Mouse (Mus musculus) gastrocnemius, postnatal 36 days (tissue): ENCODE data around the gene Ercc8. TPM values are rescaled to one million over a fixed set of nuclear protein-coding genes. Genes with fewer than 3 reads are reported as not detected.
A peak's percentile ranks its signal among the peaks of the same experiment; 100 is the strongest.

ENCODE experiments used
- DNase-seq, 2 experiments: peaks; one replicate each; pipeline ENCODE4 v3.0.0; 2022
- intact Hi-C: fragments of 180-260 bp; cut with DNase I; formaldehyde crosslinking; loops from one replicate; pipeline ENCODE4 v1.15.1; 2025
- total RNA-seq, 2 experiments: library from RNA; stranded (reverse); gene quantifications; 2 replicates each; pipeline ENCODE4 v1.2.3; 2021

Gene Ercc8
- total RNA-seq, 2 experiments from 2014 or later: 3.8 to 5.1 TPM

GRCm38 (mm10) chr13:108152650-108153372, 5.7 kb upstream of the Ercc8 start:
- intact Hi-C loops: loop anchor here (5.0 kb wide), 2 partner anchors 111 to 1041 kb away; partner anchors contain the start of gene Smim15
- DNase-seq: peak in 1 of 2 experiments; percentile 50

- no peak for DNase-seq
- intact Hi-C loops: loop anchor here (5.0 kb wide), 1 partner anchor 265 kb away; no protein-coding TSS in a partner anchor
Measured at GRCm38 (mm10) chr13:108157156-108157555, 1.4 kb upstream of the Ercc8 start.

GRCm38 (mm10) chr13:108157732-108158464, 633 bp upstream of the Ercc8 start:
- DNase-seq: no peak
- intact Hi-C loops: loop anchor here (5.0 kb wide), 1 partner anchor 266 kb away; no protein-coding TSS in a partner anchor

GRCm38 (mm10) chr13:108159241-108159575, 677 bp downstream of the Ercc8 start:
- intact Hi-C loops: loop anchor here (5.0 kb wide), 1 partner anchor 267 kb away; no protein-coding TSS in a partner anchor
- no peak for DNase-seq

GRCm38 (mm10) chr13:108159963-108160362, 1.4 kb downstream of the Ercc8 start:
- intact Hi-C loops: loop anchor here (5.0 kb wide), 1 partner anchor 268 kb away; no protein-coding TSS in a partner anchor
- no peak for DNase-seq

- no peak for DNase-seq
- intact Hi-C loops: no loop called here
Measured at GRCm38 (mm10) chr13:108163912-108164311, 5.4 kb downstream of the Ercc8 start.

GRCm38 (mm10) chr13:108164621-108165020, 6.1 kb downstream of the Ercc8 start:
- no peak for DNase-seq
- intact Hi-C loops: no loop called here

- intact Hi-C loops: no loop called here
- DNase-seq: no peak
Measured at GRCm38 (mm10) chr13:108170002-108170401, 11.5 kb downstream of the Ercc8 start.

- no peak for DNase-seq
- intact Hi-C loops: no loop called here
Measured at GRCm38 (mm10) chr13:108170511-108170910, 12.0 kb downstream of the Ercc8 start.

GRCm38 (mm10) chr13:108179618-108180017, 21.1 kb downstream of the Ercc8 start:
- DNase-seq: no peak
- intact Hi-C loops: no loop called here

GRCm38 (mm10) chr13:108180821-108181220, 22.3 kb downstream of the Ercc8 start:
- intact Hi-C loops: no loop called here
- DNase-seq: no peak

GRCm38 (mm10) chr13:108184743-108185255, 26.3 kb downstream of the Ercc8 start:
- no peak for DNase-seq
- intact Hi-C loops: no loop called here

- intact Hi-C loops: no loop called here
- no peak for DNase-seq
Measured at GRCm38 (mm10) chr13:108185530-108185929, 27.0 kb downstream of the Ercc8 start.

- DNase-seq: no peak
- intact Hi-C loops: no loop called here
Measured at GRCm38 (mm10) chr13:108187994-108188393, 29.5 kb downstream of the Ercc8 start.

- intact Hi-C loops: loop anchor here (5.0 kb wide), 1 partner anchor 136 kb away; no protein-coding TSS in a partner anchor
- peak in 1 of 2 experiments; percentile 9 for DNase-seq
Measured at GRCm38 (mm10) chr13:108191074-108191720, 32.7 kb downstream of the Ercc8 start.

- intact Hi-C loops: no loop called here
Measured at GRCm38 (mm10) chr13:108195474-108195873, 36.9 kb downstream of the Ercc8 start.

GRCm38 (mm10) chr13:108204857-108205256, 46.3 kb downstream of the Ercc8 start:
- intact Hi-C loops: no loop called here
- DNase-seq: no peak

More at GRCm38 (mm10) chr13:108195474-108195873, 36.9 kb downstream of the Ercc8 start:
- no peak for DNase-seq

GRCm38 (mm10) chr13:108207447-108207846, 48.9 kb downstream of the Ercc8 start:
- no peak for DNase-seq
- intact Hi-C loops: no loop called here

GRCm38 (mm10) chr13:108208090-108208489, 49.6 kb downstream of the Ercc8 start:
- intact Hi-C loops: no loop called here
- DNase-seq: no peak

GRCm38 (mm10) chr13:108210960-108211359, 52.4 kb downstream of the Ercc8 start:
- intact Hi-C loops: loop anchor here (5.0 kb wide), 1 partner anchor 106 kb away; the partner anchor contains the start of gene Depdc1b
- no peak for DNase-seq
